Mouse (Mus musculus) myocyte (in vitro differentiated cells): ENCODE results near the gene Lin9. TPM values are rescaled to one million over a fixed set of nuclear protein-coding genes. Genes with fewer than 3 reads are reported as not detected.

Source experiments
- H3K27me3 ChIP-seq: one replicate; pipeline ENCODE4 v1.6.1; 2011; ENCODE audit not compliant: control insufficient read depth, insufficient read depth, insufficient read length
- H3K36me3 ChIP-seq: one replicate; pipeline ENCODE4 v1.6.1; 2011; ENCODE audit not compliant: control insufficient read depth, insufficient read depth
- H3K4me2 ChIP-seq: one replicate; pipeline ENCODE4 v1.6.1; 2011; ENCODE audit warnings: low read depth, control low read depth
- H3K4me3 ChIP-seq: one replicate; pipeline ENCODE4 v1.5.1; 2011; ENCODE audit warnings: mild to moderate bottlenecking, control low read depth, moderate library complexity
- H3K79me2 ChIP-seq: one replicate; pipeline ENCODE4 v1.6.1; 2011; ENCODE audit not compliant: control insufficient read depth, insufficient read depth
- H3ac ChIP-seq: one replicate; pipeline ENCODE4 v1.6.1; 2011; ENCODE audit not compliant: control insufficient read depth, insufficient read length
- CEBPB ChIP-seq: IDR thresholded peaks from 2 replicates; pipeline ENCODE4 v1.6.1; 2011; ENCODE audit warnings: mild to moderate bottlenecking, moderate library complexity; ENCODE audit not compliant: poor library complexity, insufficient read depth, severe bottlenecking
- E2F4 ChIP-seq: IDR thresholded peaks from one replicate; pipeline ENCODE4 v1.6.1; 2011; ENCODE audit warnings: mild to moderate bottlenecking, control low read depth, moderate library complexity; ENCODE audit not compliant: insufficient read depth
- MAX ChIP-seq: IDR thresholded peaks from one replicate; pipeline ENCODE4 v1.6.1; 2011; ENCODE audit warnings: low read depth, mild to moderate bottlenecking, control low read depth
- MYOD1 ChIP-seq, 3 experiments: IDR thresholded peaks; one replicate each; pipeline ENCODE4 v1.6.1; 2011; ENCODE audit warnings: control low read depth in 2 of 3, low read depth in 2 of 3, mild to moderate bottlenecking in 2 of 3, moderate library complexity in 1 of 3; ENCODE audit not compliant: insufficient read length in 2 of 3, control insufficient read depth in 1 of 3
- MYOG ChIP-seq, 3 experiments: IDR thresholded peaks; one replicate each; pipeline ENCODE4 v1.6.1; 2011; ENCODE audit warnings: control low read depth in 2 of 3, low read depth in 2 of 3, mild to moderate bottlenecking in 2 of 3; ENCODE audit not compliant: insufficient read length in 2 of 3, control insufficient read depth in 1 of 3, insufficient read depth in 1 of 3
- POLR2A ChIP-seq: IDR thresholded peaks from one replicate; pipeline ENCODE4 v1.6.1; 2011; ENCODE audit warnings: low read depth, mild to moderate bottlenecking, control low read depth, moderate library complexity; ENCODE audit not compliant: insufficient read length
- POLR2AphosphoS2 ChIP-seq: IDR thresholded peaks from one replicate; pipeline ENCODE4 v1.6.1; 2011; ENCODE audit warnings: low read depth, control low read depth; ENCODE audit not compliant: insufficient read length
- REST ChIP-seq: IDR thresholded peaks from one replicate; pipeline ENCODE4 v1.6.1; 2011; ENCODE audit warnings: mild to moderate bottlenecking, control low read depth, moderate library complexity; ENCODE audit not compliant: insufficient read depth, insufficient read length
- SRF ChIP-seq: IDR thresholded peaks from one replicate; pipeline ENCODE4 v1.6.1; 2011; ENCODE audit warnings: low read depth; ENCODE audit not compliant: control insufficient read depth, insufficient read length
- TCF12 ChIP-seq: IDR thresholded peaks from one replicate; pipeline ENCODE4 v1.6.1; 2011; ENCODE audit warnings: mild to moderate bottlenecking, control low read depth; ENCODE audit not compliant: poor library complexity, insufficient read depth, severe bottlenecking
- TCF3 ChIP-seq: IDR thresholded peaks from one replicate; pipeline ENCODE4 v1.6.1; 2011; ENCODE audit warnings: low read depth, control low read depth; ENCODE audit not compliant: insufficient read length
- USF1 ChIP-seq: IDR thresholded peaks from one replicate; pipeline ENCODE4 v1.6.1; 2011; ENCODE audit warnings: low read depth, mild to moderate bottlenecking, control low read depth, moderate library complexity
- polyA plus RNA-seq: library from polyadenylated mRNA; unstranded; fragments of >200 nt; fragmentation: generic; extraction: Trizol; gene quantifications from one replicate; pipeline ENCODE4 v1.2.1, GENCODE M21; 2012; ENCODE audit warnings: missing spikeins

The Lin9 gene
- polyA plus RNA-seq, result 1.9 TPM

GRCm38 (mm10) chr1:180641137-180641517, at the start of gene Lin9:
Lin9 (plus strand) TSS chr1:180641150.
- Histone ChIP-seq H3K4me3 (peak within 1 kb of the TSS; percentile 45), H3K79me2 (peaks cover 44% of the 10 kb centered on the region), H3K4me2 (peak within 1 kb of the TSS; percentile 91), H3K36me3 (no peaks in the 10 kb centered on the region), H3ac (peak within 1 kb of the TSS; percentile 50), H3K27me3 (no peaks in the 10 kb centered on the region)
- TF ChIP-seq SRF, result no peak
- peak; percentile 67 for TF ChIP-seq POLR2A
- no peak for TF ChIP-seq TCF12
- no peak for TF ChIP-seq MAX
- peak; percentile 99 for TF ChIP-seq E2F4
- TF ChIP-seq POLR2AphosphoS2, result peak; percentile 60

GRCm38 (mm10) chr1:180600578-180600977, 40.4 kb upstream of the Lin9 start:
- no peak overlapping the region for H3K4me3 ChIP-seq
- H3K36me3 ChIP-seq, result peaks cover 13% of the 10 kb centered on the region
- H3ac ChIP-seq, result no peak overlapping the region
- H3K4me2 ChIP-seq, result no peak overlapping the region
- no peak for TF ChIP-seq TCF3
- no peak for TF ChIP-seq CEBPB
- TF ChIP-seq MYOD1 (IDR thresholded peaks at IDR 0.05; ENCODE audit: control insufficient read depth in 1 of 3, insufficient read length in 2 of 3, low read depth in 2 of 3), result peak in 1 of 3 experiments; percentile 45
- no peak for TF ChIP-seq POLR2AphosphoS2
- TF ChIP-seq MYOG (IDR thresholded peaks at IDR 0.05; ENCODE audit: control insufficient read depth in 1 of 3, insufficient read depth in 1 of 3, insufficient read length in 2 of 3, low read depth in 2 of 3), result peak in 2 of 3 experiments; percentile 63
- no peaks in the 10 kb centered on the region for H3K27me3 ChIP-seq
- H3K79me2 ChIP-seq, result no peaks in the 10 kb centered on the region

GRCm38 (mm10) chr1:180601806-180602205, 39.1 kb upstream of the Lin9 start:
- no peaks in the 10 kb centered on the region for H3K27me3 ChIP-seq
- H3K79me2 ChIP-seq, result no peaks in the 10 kb centered on the region
- peaks cover 12% of the 10 kb centered on the region for H3K36me3 ChIP-seq
- H3K4me3 ChIP-seq, result no peak overlapping the region
- H3K4me2 ChIP-seq, result no peak overlapping the region
- no peak overlapping the region for H3ac ChIP-seq
- no peak for TF ChIP-seq TCF12
- TF ChIP-seq SRF, result no peak
- TF ChIP-seq REST, result no peak
- no peak for TF ChIP-seq TCF3
- no peak for TF ChIP-seq MAX
- TF ChIP-seq POLR2A, result no peak
- no peak for TF ChIP-seq POLR2AphosphoS2
- no peak for TF ChIP-seq MYOD1 (IDR thresholded peaks at IDR 0.05; ENCODE audit: control insufficient read depth in 1 of 3, insufficient read length in 2 of 3, low read depth in 2 of 3)
- no peak for TF ChIP-seq USF1
- TF ChIP-seq MYOG (IDR thresholded peaks at IDR 0.05; ENCODE audit: control insufficient read depth in 1 of 3, insufficient read depth in 1 of 3, insufficient read length in 2 of 3, low read depth in 2 of 3), result no peak
- TF ChIP-seq CEBPB, result no peak

GRCm38 (mm10) chr1:180604579-180604978, 36.4 kb upstream of the Lin9 start:
- H3K4me2 ChIP-seq, result peak overlapping the region; percentile 64
- TF ChIP-seq TCF3 (no peak), E2F4 (no peak), MYOD1 (IDR thresholded peaks at IDR 0.05; ENCODE audit: control insufficient read depth in 1 of 3, insufficient read length in 2 of 3, low read depth in 2 of 3) (peak; percentile 59 to 86 (median 76)), MYOG (IDR thresholded peaks at IDR 0.05; ENCODE audit: control insufficient read depth in 1 of 3, insufficient read depth in 1 of 3, insufficient read length in 2 of 3, low read depth in 2 of 3) (peak; percentile 29 to 94 (median 65)), CEBPB (no peak), REST (no peak), MAX (no peak), SRF (no peak), POLR2A (no peak), TCF12 (no peak), POLR2AphosphoS2 (no peak), USF1 (no peak)
- H3ac ChIP-seq, result no peak overlapping the region
- H3K4me3 ChIP-seq, result no peak overlapping the region
- H3K79me2 ChIP-seq, result no peaks in the 10 kb centered on the region
- H3K27me3 ChIP-seq, result no peaks in the 10 kb centered on the region
- H3K36me3 ChIP-seq, result peaks cover 3% of the 10 kb centered on the region

GRCm38 (mm10) chr1:180606106-180606505, 34.8 kb upstream of the Lin9 start:
- no peaks in the 10 kb centered on the region for H3K36me3 ChIP-seq
- no peaks in the 10 kb centered on the region for H3K79me2 ChIP-seq
- H3K27me3 ChIP-seq, result no peaks in the 10 kb centered on the region
- no peak overlapping the region for H3ac ChIP-seq
- no peak overlapping the region for H3K4me3 ChIP-seq
- no peak for TF ChIP-seq MYOG (IDR thresholded peaks at IDR 0.05; ENCODE audit: control insufficient read depth in 1 of 3, insufficient read depth in 1 of 3, insufficient read length in 2 of 3, low read depth in 2 of 3)
- no peak for TF ChIP-seq TCF3
- no peak for TF ChIP-seq POLR2AphosphoS2
- TF ChIP-seq SRF, result no peak
- no peak for TF ChIP-seq MYOD1 (IDR thresholded peaks at IDR 0.05; ENCODE audit: control insufficient read depth in 1 of 3, insufficient read length in 2 of 3, low read depth in 2 of 3)
- no peak for TF ChIP-seq CEBPB
- no peak for TF ChIP-seq USF1
- no peak for TF ChIP-seq REST
- no peak for TF ChIP-seq POLR2A
- no peak for TF ChIP-seq E2F4
- no peak for TF ChIP-seq MAX
- no peak for TF ChIP-seq TCF12
- no peak overlapping the region for H3K4me2 ChIP-seq
